Mouse (Mus musculus): Measurements from ENCODE around the gene Ucp2. TPM values are rescaled to one million over a fixed set of nuclear protein-coding genes. Genes with fewer than 3 reads are reported as not detected.

The Ucp2 gene
- total RNA-seq (2021): 10 to 100 TPM; 75.7 to 85.9 TPM
- long read RNA-seq, experiment 1, transcript Ucp2-202 (8 exons, 3,988 nt): major isoform, 19 of 24 reads
- long read RNA-seq, experiment 1, partial matches to known transcripts: 3 of 24 reads
- long read RNA-seq, experiment 1, other reads (novel, unspliced or antisense): 2 of 24 reads
- long read RNA-seq, experiment 2, transcript Ucp2-202 (8 exons, 3,988 nt): major isoform, 17 of 19 reads
- long read RNA-seq, experiment 2, partial matches to known transcripts: 1 of 19 reads
- long read RNA-seq, experiment 2, other reads (novel, unspliced or antisense): 1 of 19 reads

DNA sequence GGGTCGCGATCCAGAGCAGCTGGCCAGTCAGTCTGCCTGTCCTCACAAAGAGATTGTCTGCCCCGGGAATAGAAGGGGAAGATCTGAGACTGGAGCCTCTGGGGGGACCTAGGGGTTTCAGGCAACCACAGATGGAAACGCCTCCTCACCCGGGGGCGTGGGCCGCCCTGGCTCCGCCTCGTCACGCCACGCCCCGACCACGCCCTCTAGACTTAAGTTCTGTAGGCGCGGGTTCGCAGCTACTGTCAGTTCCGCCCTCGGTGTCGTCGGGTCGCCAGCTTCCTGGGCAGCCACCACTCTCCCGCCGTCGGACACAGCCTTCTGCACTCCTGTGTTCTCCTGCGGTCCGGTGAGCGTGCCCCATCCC is at the start of gene Ucp2:
Ucp2 (plus strand) TSS at position 221 of the 367 bp plus-strand sequence.
- DNase-seq (ENCODE audit: low spot score in 2 of 2): peak in 1 of 2 experiments; percentile 70

DNA sequence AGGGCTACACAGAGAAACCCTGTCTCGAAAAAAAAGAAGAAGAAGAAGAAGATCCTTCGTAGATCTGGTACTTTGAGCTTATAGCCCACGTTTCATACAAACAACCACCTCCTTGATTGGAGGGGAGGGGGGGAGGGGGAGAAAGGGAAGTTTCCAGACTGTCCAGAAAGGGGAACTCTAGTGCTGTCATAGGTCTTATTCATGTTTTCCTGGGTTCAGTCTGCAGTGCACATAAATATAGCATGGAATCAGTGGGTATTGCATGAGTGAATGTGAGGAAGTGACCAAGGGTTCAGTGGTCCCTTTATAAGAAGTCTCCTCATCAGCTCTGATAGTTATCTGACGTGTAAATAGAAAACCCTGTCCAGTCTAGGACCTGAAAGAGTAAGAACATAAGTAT is 49.4 kb upstream of the Ucp2 start:
- DNase-seq (ENCODE audit: low spot score in 2 of 2): no peak

DNA sequence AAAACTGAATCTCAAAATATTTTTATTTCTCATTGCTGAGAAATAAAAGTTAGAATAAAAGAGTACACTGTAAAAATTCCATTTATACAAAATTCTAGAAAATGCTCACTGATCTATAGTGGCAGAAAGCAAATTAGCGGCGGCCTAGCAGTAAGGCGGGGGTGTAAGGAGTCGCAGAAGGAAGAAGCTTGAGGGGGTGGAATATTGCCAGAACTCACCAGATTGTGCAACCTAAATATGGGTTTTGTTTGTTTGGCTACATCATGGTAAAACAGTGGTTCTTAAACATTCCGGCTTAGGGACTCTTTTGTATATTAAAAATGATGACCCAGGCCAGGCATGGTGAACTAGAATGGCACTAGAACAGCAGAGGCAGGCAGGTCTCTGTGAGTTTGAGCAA is 46.9 kb upstream of the Ucp2 start:
- no peak for DNase-seq (ENCODE audit: low spot score in 2 of 2)

DNA sequence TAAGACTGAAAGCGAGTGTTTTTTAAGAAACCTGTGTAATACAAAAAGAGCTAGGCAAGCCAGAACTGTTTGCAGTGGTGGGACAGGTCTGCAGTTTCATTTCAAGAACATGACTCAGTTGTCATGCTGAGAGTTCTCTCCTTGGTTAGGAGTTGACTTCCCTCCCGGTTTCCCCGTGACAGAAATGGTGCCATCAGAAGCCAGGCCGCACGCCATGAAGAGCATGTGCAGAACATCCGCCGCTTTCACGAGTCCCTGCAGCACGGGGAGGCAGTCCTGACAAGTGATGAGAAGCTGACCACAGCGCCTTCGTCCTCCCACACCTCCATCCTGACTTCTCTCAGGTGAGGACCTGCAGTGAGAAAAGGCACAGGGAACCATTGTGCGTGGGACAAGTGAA is 44.6 kb upstream of the Ucp2 start:
- DNase-seq (ENCODE audit: low spot score in 2 of 2): no peak

DNA sequence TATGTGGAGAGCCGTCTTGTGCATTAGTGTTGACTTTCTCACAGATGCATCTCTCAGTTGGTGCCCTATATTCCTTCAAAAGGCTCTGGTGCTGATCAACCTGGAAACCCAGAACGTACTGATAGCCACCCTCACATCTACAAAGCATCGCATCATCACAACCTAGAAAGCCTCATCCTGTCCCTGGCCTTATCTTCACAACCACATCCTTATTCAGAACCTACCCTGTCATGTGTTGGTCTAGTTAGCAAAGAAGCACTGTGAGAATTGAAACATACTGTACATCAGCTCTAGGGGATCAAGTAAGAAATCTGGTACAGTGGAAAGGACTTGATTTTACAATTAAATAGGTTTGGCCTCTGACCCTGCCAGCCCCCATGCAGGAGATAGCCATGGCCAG is 44.2 kb upstream of the Ucp2 start:
- DNase-seq (ENCODE audit: low spot score in 2 of 2): no peak

DNA sequence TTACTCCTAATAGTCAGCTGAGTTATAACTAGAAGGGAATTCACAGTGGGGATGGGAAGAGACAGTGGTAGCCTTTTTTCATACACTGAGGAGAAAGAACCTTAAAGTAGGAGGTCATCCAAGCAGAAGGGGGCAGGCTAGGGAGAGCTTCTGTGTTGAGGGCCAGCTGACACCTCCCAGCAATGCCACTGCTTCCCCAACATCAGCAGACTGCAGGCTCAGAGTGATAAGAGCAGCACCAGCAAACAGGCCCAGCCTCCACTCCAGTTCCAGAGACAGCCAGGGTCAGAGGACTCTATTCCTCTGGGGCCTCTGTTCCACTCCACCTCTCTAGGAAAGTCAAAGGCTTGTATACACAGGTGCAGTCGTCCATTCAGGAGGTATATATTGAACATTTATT is 35.0 kb upstream of the Ucp2 start:
- DNase-seq (ENCODE audit: low spot score in 2 of 2): no peak

DNA sequence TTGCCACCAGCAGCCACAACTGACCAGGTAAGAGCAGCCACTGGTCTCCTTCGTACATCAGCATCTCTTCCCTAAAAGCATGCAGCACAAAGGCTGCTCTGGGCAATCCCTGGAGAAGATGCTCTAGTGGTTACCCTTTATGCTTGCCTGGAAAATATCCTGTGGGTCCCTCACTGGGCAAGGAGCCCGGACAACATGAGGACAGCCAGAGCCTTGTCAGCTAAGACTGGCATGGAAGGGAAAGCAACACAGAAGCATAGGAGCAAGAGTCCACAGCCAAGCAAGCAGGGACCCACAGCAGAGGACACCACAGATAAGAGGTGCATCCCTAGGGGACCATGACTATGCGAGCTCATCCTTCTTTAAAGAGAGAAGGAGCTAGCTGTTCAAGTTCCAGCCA is 33.3 kb upstream of the Ucp2 start:
- no peak for DNase-seq (ENCODE audit: low spot score in 2 of 2)

DNA sequence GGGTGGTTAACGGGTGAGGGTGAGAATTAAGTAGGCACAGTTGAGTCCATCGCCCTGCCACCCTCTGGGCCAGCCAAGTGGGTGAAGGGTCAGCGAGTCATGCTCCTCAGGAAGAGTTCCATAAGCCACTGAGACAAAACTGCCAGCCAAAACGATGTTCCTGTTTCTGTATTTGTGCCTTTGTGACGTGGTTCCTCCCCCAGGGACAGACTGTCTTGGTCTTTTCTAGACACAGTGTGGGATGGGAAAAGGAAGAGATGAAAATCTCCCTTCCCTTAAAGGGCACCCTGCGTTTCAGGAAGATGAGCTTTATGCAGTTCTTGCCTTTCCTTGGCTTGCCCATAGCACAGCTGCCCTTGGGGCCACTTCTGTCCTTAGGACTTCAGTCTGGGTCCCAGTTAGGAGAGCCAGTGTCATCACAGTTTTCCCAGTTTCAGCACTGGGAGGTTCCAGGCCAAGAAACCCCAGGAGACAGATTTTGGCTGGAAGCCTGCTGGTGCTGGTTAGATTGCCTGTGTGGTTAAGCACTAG is 31.5 kb upstream of the Ucp2 start:
- peak; percentile 15 to 75 for DNase-seq (ENCODE audit: low spot score in 2 of 2)

DNA sequence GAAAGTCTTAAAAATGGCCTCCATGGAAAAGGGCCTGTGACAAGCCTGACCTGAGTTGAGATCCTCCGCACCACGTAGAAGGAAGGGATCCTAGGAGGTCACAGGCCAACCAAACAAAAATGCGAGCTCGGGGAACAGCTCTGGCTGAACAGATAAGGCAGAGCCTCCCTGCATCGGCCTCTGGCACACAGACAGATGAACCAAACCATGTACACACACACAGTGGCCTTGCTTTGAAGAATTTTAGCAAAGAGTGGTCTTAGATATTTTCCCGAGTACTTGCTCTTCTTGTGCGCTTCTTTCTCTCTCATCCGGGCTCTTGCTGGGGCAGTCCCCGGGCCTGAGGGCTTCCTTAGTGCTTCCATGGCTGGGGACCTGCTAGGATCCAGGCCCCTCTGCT is 29.9 kb upstream of the Ucp2 start:
- no peak for DNase-seq (ENCODE audit: low spot score in 2 of 2)

DNA sequence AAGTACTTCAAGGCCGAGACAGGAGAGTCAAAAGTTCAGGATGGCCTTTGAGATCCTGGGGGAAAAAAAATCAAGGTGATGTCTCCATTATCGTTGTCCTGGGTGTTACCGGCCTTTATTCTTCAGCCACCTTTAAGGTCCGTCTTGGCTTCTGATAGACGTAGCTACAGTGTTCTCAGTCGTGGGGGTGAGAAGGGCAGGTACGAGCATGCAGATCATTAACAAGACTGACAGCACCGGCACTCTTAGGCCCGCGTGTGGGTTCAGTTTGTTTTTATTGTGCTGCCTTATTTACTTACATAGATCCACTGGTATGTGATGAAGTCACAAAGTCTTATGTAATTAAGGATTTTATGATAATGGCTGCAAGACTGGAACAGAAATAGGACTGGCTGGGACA is 29.4 kb upstream of the Ucp2 start:
- no peak for DNase-seq (ENCODE audit: low spot score in 2 of 2)

DNA sequence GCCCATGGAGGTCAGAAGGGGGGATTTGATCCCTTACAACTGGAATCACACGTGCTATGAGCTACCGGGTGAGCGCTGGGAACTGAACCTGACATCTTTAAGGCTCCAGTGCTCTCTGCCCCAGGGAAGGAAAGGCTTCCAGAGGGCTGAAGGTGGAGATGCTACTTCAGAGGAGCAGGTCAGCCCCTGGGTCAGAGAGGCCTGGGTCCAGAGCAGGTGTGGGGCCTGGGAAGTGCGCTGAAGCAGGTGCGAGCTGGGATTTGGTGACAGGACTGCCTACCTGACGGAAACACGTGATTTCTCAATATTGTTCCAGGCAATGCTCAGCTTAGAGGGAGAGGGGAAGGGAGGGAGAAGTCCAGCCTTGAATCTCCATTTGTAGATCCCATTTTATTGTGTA is 28.9 kb upstream of the Ucp2 start:
- no peak for DNase-seq (ENCODE audit: low spot score in 2 of 2)

DNA sequence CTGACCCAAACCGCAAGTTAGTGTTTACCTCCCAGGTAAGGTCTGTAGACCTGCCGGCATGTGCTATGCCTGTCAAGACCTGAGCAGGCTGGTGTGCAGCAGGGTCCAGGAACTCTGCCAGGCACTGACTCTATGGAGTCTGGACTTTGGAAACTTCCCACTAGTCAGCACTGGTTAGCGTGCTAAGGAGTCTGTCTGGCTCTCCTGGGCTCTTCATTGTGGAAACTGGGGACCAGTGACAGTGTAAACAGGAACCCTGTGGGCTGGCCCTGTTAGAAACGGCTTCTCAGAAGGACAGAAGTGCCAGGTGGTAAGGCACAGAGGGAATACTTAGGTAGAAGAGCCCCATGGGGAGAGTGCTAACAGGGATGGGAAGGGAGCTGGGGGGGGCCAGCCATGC is 27.9 kb upstream of the Ucp2 start:
- no peak for DNase-seq (ENCODE audit: low spot score in 2 of 2)

DNA sequence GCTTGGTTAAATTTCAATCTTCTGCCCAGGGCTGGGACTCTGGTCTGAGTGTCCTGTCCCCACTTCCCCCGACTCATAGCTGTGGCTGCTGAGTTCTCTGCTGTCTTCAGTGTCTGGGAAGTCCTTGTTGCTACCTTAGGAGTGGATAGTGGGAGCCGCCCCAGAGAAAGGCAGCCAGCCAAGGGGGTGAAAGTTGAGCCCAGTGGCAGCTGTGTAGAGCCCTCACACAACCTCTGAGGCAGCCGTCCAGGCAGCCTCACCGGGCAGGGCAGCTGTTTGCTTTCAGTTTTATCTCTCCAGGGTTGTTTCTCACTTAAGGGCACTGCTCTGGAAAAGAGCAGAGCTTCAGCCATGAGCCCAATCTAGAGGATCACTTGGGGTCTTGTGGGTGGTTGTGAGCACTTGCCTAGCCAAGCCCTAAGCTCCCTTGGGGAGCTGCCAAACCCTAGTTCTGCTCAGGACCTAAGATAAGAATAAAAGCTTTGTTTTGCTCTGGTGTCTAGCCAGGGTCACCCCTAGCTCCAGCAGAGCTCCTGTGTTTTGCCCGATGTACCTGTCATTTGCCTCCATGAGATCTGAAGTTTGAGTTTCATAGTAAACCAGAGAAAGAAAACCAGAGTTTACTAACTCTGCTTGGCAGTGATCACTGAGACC is 27.4 kb upstream of the Ucp2 start:
- DNase-seq (ENCODE audit: low spot score in 2 of 2): peak in 1 of 2 experiments; percentile 36

DNA sequence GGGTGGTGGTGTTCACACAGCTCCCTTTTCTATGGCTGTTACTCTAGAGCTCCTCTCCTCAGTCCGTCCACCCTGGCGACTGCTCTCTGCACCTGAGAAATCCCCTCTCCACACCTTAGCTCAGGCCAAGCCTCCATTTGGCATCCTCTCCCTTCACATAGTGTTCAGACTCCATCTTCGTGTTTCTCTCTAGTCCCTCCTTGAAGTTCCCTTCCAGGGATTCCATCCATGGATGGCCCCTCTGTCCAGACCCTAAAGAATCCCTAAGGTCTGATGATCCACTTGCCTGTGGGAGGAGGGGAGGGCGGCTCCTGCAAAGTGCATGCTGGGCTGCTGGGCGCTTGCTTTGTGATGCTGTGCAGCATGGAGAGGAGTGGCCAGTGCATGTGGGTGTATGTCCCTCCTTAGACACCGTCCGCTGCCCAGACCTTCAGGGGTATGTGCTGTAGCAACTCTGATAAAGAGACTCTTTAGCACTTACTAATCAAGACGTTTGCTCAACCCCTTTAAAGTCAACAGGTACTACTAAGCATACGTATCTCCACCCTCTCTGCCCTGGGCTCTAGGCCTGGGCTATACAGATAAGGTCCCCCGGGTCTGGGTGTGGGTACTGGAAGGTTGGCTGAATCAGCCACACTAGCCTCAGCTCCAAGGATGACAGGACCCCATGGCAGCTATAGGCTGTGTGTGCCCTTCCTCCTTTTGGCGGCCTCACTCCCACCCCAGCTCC is 26.2 kb upstream of the Ucp2 start:
- DNase-seq (ENCODE audit: low spot score in 2 of 2): no peak

DNA sequence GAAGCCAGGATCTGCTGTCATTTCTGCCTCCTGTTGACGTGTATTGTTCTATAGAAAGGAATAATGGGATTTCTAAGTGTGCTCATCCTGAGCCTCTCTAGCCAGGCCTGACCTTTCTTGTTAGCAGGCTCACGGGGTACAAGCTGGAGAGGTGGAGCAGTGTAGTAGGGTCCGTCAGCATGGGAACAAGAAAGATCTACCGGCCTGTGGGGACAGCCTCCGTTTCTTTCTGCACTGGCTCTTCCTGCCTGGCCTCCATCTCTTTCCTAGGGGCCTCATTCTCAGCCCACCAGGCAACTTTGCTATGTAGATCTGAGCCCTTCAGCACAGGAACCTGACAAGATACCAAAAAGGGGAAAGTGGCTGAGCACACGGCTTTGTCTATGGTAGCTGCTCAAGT is 24.4 kb upstream of the Ucp2 start:
- no peak for DNase-seq (ENCODE audit: low spot score in 2 of 2)

DNA sequence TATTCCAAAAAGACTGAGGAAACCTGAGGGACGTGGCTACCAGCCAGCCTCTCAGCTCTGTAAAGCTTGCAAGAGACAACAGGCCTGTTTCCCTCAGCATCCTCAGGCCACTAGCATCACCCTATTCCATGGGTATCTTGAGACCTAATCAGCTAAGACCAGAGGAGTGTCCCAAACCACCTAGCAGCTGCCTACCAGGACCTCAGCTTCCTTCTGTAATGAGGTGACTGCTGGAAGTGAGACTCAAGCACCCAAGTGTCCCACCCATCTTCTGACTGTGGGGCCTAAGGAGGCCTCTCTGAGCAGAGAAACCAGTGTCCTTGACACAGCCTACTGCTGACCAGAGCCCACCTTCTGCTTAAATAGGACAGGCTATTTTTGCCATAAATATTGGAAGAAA is 23.6 kb upstream of the Ucp2 start:
- no peak for DNase-seq (ENCODE audit: low spot score in 2 of 2)

DNA sequence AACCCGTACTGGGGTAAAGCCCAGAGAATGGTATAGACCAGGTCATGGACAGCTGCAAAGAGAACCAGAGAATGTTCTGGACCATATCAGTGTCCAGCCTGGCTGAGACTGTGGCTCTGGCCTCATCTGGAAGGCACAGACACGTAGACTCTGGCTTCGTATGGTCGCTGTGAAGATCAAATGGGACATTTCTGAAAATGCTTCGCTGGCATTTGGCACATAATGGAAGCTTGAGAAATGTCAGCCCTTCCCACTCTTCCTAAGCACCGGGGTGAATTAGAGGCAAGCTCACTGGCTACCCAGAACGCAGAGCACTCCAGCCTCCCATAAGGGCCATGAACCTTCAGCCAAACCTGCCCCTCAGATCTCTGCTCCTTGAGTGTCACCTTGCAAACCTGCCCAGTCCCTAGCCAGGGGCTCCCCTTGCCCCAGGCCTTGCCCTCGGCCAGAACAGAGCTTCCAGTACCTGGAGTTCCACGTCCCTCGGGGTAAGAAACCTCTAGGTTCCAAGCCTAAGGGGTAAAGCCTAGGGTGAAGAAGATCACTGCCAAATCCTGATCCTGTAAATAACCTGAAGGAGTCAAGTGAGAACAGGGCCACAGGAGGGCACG is 22.2 kb upstream of the Ucp2 start:
- DNase-seq (ENCODE audit: low spot score in 2 of 2): no peak

DNA sequence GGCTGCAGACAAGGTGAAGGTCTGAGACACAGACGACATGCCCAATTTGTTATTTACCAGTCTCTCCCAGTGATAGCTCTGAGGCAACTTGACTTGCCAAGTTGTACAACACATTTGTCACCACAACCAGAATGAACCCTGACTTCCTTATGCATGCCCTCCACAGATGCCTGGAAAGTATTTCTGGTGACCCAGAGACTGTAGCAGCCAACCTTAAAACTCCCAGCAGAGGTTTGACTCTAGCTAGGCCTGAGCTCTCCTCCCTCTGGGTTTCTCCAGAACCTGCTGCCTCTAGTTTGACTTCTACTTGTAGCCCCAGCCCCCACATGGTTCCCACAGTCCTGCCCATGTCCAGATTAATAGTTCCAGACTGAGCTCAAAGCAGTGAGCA is 21.7 kb upstream of the Ucp2 start:
- no peak for DNase-seq (ENCODE audit: low spot score in 2 of 2)

DNA sequence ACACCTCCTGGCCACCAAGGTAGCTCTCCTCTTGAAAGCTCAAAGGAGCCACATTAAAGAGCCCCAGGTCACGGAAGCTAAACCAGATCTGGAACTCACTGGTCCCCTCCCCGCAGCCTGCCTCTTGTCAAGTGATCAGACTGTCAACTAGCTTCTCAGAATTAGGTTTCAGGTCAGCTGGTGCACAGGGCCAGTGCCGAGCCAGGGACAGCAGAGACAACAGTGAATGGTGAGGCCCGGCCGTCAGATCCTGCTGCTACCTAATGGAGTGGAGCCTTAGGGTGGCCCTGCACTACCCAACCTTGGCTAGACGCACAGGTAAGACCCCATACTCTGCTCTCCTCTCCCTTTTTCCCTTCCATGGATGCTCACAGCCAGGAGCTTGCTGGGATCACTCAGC is 20.4 kb upstream of the Ucp2 start, which contains the start of gene Ucp3:
Ucp3 (plus strand) TSS at position 214 of the 400 bp plus-strand sequence.
- DNase-seq (ENCODE audit: low spot score in 2 of 2): no peak

DNA sequence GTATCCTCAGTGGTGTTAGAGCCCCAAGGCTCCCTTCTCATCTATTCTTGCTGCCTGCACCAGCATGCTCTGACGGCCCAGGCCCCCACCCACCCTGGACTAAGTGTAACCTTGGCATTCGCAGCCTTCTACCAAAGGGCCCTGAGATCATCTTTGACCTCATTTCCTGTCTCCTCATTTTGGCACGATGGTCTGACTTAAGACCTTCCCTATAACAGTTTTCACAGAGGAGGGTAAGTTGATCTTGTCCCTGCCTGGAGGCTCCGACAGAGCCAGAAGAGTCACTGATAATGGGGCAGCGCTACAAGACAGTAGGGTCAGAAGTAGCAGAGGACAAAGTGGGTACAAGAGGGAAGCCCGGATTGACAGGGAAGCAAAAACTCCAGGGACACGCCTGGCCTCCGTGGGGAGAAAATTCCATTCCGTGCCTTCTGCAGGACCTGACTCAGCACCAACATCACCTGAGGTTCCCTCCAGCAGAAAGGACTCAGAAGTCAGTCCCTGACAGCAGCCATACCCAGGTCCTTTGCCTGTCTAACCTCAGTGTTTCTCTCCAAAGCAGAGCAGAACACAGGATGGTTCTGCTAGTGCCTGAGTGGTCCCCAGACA is 19.2 kb upstream of the Ucp2 start:
- DNase-seq (ENCODE audit: low spot score in 2 of 2): no peak

DNA sequence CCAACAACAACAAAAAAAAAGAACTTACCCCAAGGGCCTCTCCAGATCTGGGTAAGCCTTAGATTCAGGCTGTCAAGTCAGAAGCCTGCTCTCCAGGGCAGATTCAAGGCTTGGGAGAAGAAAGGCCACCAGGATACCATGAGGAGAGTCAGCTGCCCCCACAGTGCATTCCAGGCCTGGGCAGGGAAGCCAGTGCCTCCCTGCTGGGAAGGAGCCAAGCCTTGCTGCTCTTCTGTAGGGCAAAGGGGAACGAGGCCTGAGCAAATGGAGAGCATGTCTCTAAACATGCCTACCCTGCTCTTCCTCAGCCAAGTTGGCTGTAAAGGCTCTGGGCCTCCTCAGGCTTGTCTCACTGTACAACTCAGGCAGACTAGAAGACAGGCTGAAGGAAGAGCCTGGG is 18.5 kb upstream of the Ucp2 start:
- DNase-seq (ENCODE audit: low spot score in 2 of 2): no peak

Data from layer of hippocampus, postnatal 14 days (tissue).